Mouse (Mus musculus): ENCODE data around the gene Slc12a4. TPM values are rescaled to one million over a fixed set of nuclear protein-coding genes. Genes with fewer than 3 reads are reported as not detected.
A peak's percentile ranks its signal among the peaks of the same experiment; 100 is the strongest.

Gene Slc12a4
- polyA plus RNA-seq, 1 experiment from 2014 or later: 38.4 TPM

- peak within 1 kb of the TSS; percentile 75 for H3K4me2 ChIP-seq (ENCODE audit: low read length)
- peak within 1 kb of the TSS; percentile 86 for H3K9ac ChIP-seq (ENCODE audit: low read length)
- H3K36me3 ChIP-seq (ENCODE audit: control insufficient read depth, insufficient read depth, low read length): peaks cover 53% of the 10 kb centered on the region
- 24% methylated on average over 4 of the region's 4 CpGs for WGBS
- no peak for ATAC-seq (ENCODE audit: insufficient number of reproducible peaks, insufficient read depth, low FRiP score, low read depth)
- no peaks in the 10 kb centered on the region for H3K9me3 ChIP-seq (ENCODE audit: control insufficient read depth, low read length)
- no peaks in the 10 kb centered on the region for H3K27me3 ChIP-seq (ENCODE audit: control insufficient read depth, insufficient read depth, low read length)
- H3K27ac ChIP-seq (replicated peaks in 1 of 2; ENCODE audit: control insufficient read depth in 1 of 2, insufficient read depth in 1 of 2, low read depth in 2 of 2, low read length in 2 of 2): peak within 1 kb of the TSS; percentile 88 to 92
- H3K4me3 ChIP-seq (ENCODE audit: control insufficient read depth in 1 of 2, insufficient read depth in 1 of 2, low read depth in 1 of 2, low read length in 2 of 2): peak within 1 kb of the TSS; percentile 54 to 71
- H3K4me1 ChIP-seq (ENCODE audit: control insufficient read depth in 2 of 2, insufficient read depth in 2 of 2, low read length in 2 of 2): peaks cover 3 to 13% of the 10 kb centered on the region in 2 experiments
Measured at GRCm38 (mm10) chr8:105938306-105938669, 27.6 kb downstream of the Slc12a4 start, which contains the start of gene Psmb10. TSS of gene Psmb10 (minus strand) at chr8:105938444.

DNA sequence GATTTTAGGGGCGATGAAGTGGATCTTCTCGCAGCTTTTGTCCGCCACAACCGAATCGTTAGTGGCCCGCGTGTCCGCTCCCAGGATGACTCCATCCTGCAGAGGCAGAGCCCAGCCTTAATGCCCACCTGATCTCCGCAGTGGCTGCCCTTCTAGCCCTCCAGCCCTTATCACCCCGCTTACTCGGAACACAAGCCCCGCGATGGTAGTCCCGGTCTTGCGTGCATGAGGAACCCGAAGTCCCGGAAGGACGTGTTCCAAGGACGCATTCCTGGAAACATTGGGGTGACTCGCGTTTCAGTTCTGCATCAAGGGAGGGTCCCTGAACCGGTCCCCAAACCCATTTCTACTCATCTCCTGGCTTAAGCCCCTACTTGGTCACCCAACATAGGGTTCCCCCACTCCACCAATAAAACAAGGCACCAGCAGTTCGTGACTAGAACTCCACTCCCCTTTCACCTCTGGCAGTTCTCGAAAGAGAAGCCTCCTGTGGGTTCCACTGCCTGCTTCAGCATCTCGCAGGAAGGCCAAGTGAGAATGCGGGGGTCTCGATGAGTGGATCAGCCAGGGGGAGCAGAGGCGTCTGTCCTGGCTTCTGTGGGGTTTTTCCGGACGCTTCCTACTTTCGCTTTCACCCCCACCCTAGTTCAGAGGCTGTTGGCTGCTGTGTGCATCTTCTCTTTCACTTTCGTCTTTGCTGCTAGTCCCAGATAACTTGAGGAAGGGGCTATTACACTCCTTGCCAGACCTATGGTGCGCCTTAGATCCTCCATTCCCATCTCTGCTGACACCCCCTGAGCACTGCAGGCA is 28.2 kb downstream of the Slc12a4 start:
- H3K4me3 ChIP-seq (ENCODE audit: control insufficient read depth in 1 of 2, insufficient read depth in 1 of 2, low read depth in 1 of 2, low read length in 2 of 2): peak overlapping the region; percentile 54 to 71

DNA sequence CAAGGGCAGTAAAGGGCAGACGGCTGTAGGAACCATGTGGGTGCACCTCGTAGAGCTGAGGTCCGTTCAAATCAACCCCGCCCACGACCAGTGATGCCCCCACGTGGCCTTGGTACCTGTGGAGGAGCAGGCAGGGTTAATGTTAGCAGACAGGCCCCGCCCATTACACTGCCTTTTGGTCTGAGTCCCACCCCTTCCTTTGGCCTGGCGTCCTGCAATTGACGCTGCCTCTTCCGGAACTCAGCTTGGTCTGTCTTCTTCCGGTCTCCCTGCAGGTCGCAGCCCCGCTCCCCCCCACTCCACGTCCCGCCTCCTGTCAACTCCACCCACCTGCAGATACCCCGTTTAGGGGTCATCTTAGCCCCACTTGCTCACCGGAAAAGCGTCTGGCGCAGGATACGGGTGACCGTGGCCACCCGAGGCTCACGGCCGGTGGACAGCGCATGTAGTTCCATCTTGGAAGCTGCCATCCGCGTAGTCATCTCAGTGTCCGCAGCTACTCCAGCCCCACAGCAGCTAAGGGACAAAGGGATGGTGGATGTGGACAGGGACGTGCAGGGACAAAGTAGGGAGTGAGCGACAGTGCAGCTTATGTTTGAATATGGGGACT is 28.9 kb downstream of the Slc12a4 start:
- peak overlapping the region; percentile 54 to 71 for H3K4me3 ChIP-seq (ENCODE audit: control insufficient read depth in 1 of 2, insufficient read depth in 1 of 2, low read depth in 1 of 2, low read length in 2 of 2)
- H3K4me2 ChIP-seq (ENCODE audit: low read length): peak overlapping the region; percentile 75
- peaks cover 49% of the 10 kb centered on the region for H3K36me3 ChIP-seq (ENCODE audit: control insufficient read depth, insufficient read depth, low read length)
- H3K9ac ChIP-seq (ENCODE audit: low read length): peak overlapping the region; percentile 86
- no peaks in the 10 kb centered on the region for H3K27me3 ChIP-seq (ENCODE audit: control insufficient read depth, insufficient read depth, low read length)
- H3K9me3 ChIP-seq (ENCODE audit: control insufficient read depth, low read length): no peaks in the 10 kb centered on the region
- peaks cover 3 to 13% of the 10 kb centered on the region in 2 experiments for H3K4me1 ChIP-seq (ENCODE audit: control insufficient read depth in 2 of 2, insufficient read depth in 2 of 2, low read length in 2 of 2)
- under 1% methylated on average over 30 of the region's 30 CpGs for whole genome bisulfite sequencing
- peak; percentile 79 for ATAC-seq (ENCODE audit: insufficient number of reproducible peaks, insufficient read depth, low FRiP score, low read depth)
- peak overlapping the region; percentile 88 to 92 for H3K27ac ChIP-seq (replicated peaks in 1 of 2; ENCODE audit: control insufficient read depth in 1 of 2, insufficient read depth in 1 of 2, low read depth in 2 of 2, low read length in 2 of 2)

More for the DNA sequence above, 28.2 kb downstream of the Slc12a4 start:
- Histone ChIP-seq H3K4me1 (ENCODE audit: control insufficient read depth in 2 of 2, insufficient read depth in 2 of 2, low read length in 2 of 2) (peaks cover 3 to 13% of the 10 kb centered on the region in 2 experiments), H3K4me2 (ENCODE audit: low read length) (peak overlapping the region; percentile 75), H3K9me3 (ENCODE audit: control insufficient read depth, low read length) (no peaks in the 10 kb centered on the region), H3K27me3 (ENCODE audit: control insufficient read depth, insufficient read depth, low read length) (no peaks in the 10 kb centered on the region), H3K27ac (replicated peaks in 1 of 2; ENCODE audit: control insufficient read depth in 1 of 2, insufficient read depth in 1 of 2, low read depth in 2 of 2, low read length in 2 of 2) (peak overlapping the region; percentile 88 to 92), H3K36me3 (ENCODE audit: control insufficient read depth, insufficient read depth, low read length) (peaks cover 48% of the 10 kb centered on the region), H3K9ac (ENCODE audit: low read length) (peak overlapping the region; percentile 86)
- no peak for ATAC-seq (ENCODE audit: insufficient number of reproducible peaks, insufficient read depth, low FRiP score, low read depth)
- under 1% methylated on average over 33 of the region's 33 CpGs for WGBS

- Histone ChIP-seq H3K36me3 (ENCODE audit: control insufficient read depth, insufficient read depth, low read length) (peaks cover 44% of the 10 kb centered on the region), H3K4me2 (ENCODE audit: low read length) (peak overlapping the region; percentile 75), H3K27ac (replicated peaks in 1 of 2; ENCODE audit: control insufficient read depth in 1 of 2, insufficient read depth in 1 of 2, low read depth in 2 of 2, low read length in 2 of 2) (peak overlapping the region in 1 of 2 experiments; percentile 59; a peak in 2 of 4 replicates), H3K4me3 (ENCODE audit: control insufficient read depth in 1 of 2, insufficient read depth in 1 of 2, low read depth in 1 of 2, low read length in 2 of 2) (peak overlapping the region; percentile 54 to 71), H3K9me3 (ENCODE audit: control insufficient read depth, low read length) (no peaks in the 10 kb centered on the region), H3K4me1 (ENCODE audit: control insufficient read depth in 2 of 2, insufficient read depth in 2 of 2, low read length in 2 of 2) (peaks cover 3 to 13% of the 10 kb centered on the region in 2 experiments), H3K9ac (ENCODE audit: low read length) (peak overlapping the region; percentile 76), H3K27me3 (ENCODE audit: control insufficient read depth, insufficient read depth, low read length) (no peaks in the 10 kb centered on the region)
- WGBS: 27% methylated on average over 7 of the region's 7 CpGs
- no peak for ATAC-seq (ENCODE audit: insufficient number of reproducible peaks, insufficient read depth, low FRiP score, low read depth)
Measured at GRCm38 (mm10) chr8:105935863-105936603, 29.9 kb downstream of the Slc12a4 start.

GRCm38 (mm10) chr8:105935105-105935504 is 30.8 kb downstream of the Slc12a4 start:
- H3K4me2 ChIP-seq (ENCODE audit: low read length): no peak overlapping the region
- no peaks in the 10 kb centered on the region for H3K27me3 ChIP-seq (ENCODE audit: control insufficient read depth, insufficient read depth, low read length)
- peaks cover 3 to 13% of the 10 kb centered on the region in 2 experiments for H3K4me1 ChIP-seq (ENCODE audit: control insufficient read depth in 2 of 2, insufficient read depth in 2 of 2, low read length in 2 of 2)
- 47% methylated on average over 6 of the region's 6 CpGs for WGBS
- peaks cover 46% of the 10 kb centered on the region for H3K36me3 ChIP-seq (ENCODE audit: control insufficient read depth, insufficient read depth, low read length)
- no peak for ATAC-seq (ENCODE audit: insufficient number of reproducible peaks, insufficient read depth, low FRiP score, low read depth)
- H3K9me3 ChIP-seq (ENCODE audit: control insufficient read depth, low read length): no peaks in the 10 kb centered on the region
- no peak overlapping the region for H3K27ac ChIP-seq (replicated peaks in 1 of 2; ENCODE audit: control insufficient read depth in 1 of 2, insufficient read depth in 1 of 2, low read depth in 2 of 2, low read length in 2 of 2)
- H3K4me3 ChIP-seq (ENCODE audit: control insufficient read depth in 1 of 2, insufficient read depth in 1 of 2, low read depth in 1 of 2, low read length in 2 of 2): no peak overlapping the region
- H3K9ac ChIP-seq (ENCODE audit: low read length): no peak overlapping the region

- H3K4me2 ChIP-seq (ENCODE audit: low read length): no peak within 1 kb of the TSS
- no peak within 1 kb of the TSS for H3K4me3 ChIP-seq (ENCODE audit: control insufficient read depth in 1 of 2, insufficient read depth in 1 of 2, low read depth in 1 of 2, low read length in 2 of 2)
- ATAC-seq (ENCODE audit: insufficient number of reproducible peaks, insufficient read depth, low FRiP score, low read depth): no peak
- H3K4me1 ChIP-seq (ENCODE audit: control insufficient read depth in 2 of 2, insufficient read depth in 2 of 2, low read length in 2 of 2): peaks cover 3 to 13% of the 10 kb centered on the region in 2 experiments
- no peaks in the 10 kb centered on the region for H3K27me3 ChIP-seq (ENCODE audit: control insufficient read depth, insufficient read depth, low read length)
- 83% methylated on average over 2 of the region's 2 CpGs for WGBS
- no peak within 1 kb of the TSS for H3K27ac ChIP-seq (replicated peaks in 1 of 2; ENCODE audit: control insufficient read depth in 1 of 2, insufficient read depth in 1 of 2, low read depth in 2 of 2, low read length in 2 of 2)
- H3K9me3 ChIP-seq (ENCODE audit: control insufficient read depth, low read length): no peaks in the 10 kb centered on the region
- H3K9ac ChIP-seq (ENCODE audit: low read length): no peak within 1 kb of the TSS
- peaks cover 43% of the 10 kb centered on the region for H3K36me3 ChIP-seq (ENCODE audit: control insufficient read depth, insufficient read depth, low read length)
Measured at GRCm38 (mm10) chr8:105933762-105934161, 32.1 kb downstream of the Slc12a4 start, which contains the start of gene Ctrl. TSS of gene Ctrl (minus strand) at chr8:105933862.

DNA sequence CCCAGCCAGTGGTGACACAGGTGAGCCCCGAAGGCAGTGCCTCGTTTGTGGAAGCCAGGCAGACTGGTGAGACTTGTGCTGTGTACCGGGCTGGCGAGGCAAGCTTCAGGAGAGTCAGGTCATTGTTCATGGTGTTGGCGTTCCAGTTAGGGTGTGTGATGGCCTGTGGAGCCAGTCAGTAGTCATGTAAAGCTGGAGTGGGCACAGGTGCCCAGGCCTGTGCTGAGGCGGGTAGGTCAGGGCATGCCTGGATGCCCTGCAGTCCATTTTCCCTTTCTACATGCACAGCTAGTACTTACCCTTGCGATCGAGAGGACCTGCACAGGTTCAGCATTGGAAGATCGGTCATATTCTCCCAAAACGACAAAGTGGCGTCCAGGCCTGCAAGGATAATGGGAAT is 33.4 kb downstream of the Slc12a4 start:
- no peak for ATAC-seq (ENCODE audit: insufficient number of reproducible peaks, insufficient read depth, low FRiP score, low read depth)
- no peak overlapping the region for H3K4me3 ChIP-seq (ENCODE audit: control insufficient read depth in 1 of 2, insufficient read depth in 1 of 2, low read depth in 1 of 2, low read length in 2 of 2)
- H3K9me3 ChIP-seq (ENCODE audit: control insufficient read depth, low read length): no peaks in the 10 kb centered on the region
- H3K36me3 ChIP-seq (ENCODE audit: control insufficient read depth, insufficient read depth, low read length): peaks cover 46% of the 10 kb centered on the region
- no peak overlapping the region for H3K4me2 ChIP-seq (ENCODE audit: low read length)
- 90% methylated on average over 11 of the region's 11 CpGs for WGBS
- H3K27me3 ChIP-seq (ENCODE audit: control insufficient read depth, insufficient read depth, low read length): no peaks in the 10 kb centered on the region
- H3K9ac ChIP-seq (ENCODE audit: low read length): no peak overlapping the region
- H3K27ac ChIP-seq (replicated peaks in 1 of 2; ENCODE audit: control insufficient read depth in 1 of 2, insufficient read depth in 1 of 2, low read depth in 2 of 2, low read length in 2 of 2): no peak overlapping the region
- H3K4me1 ChIP-seq (ENCODE audit: control insufficient read depth in 2 of 2, insufficient read depth in 2 of 2, low read length in 2 of 2): peaks cover 3 to 9% of the 10 kb centered on the region in 2 experiments

Measured in heart, embryonic 14.5 days (tissue).